Mouse (Mus musculus): ENCODE measurements around the gene Vmn1r26. TPM values are rescaled to one million over a fixed set of nuclear protein-coding genes. Genes with fewer than 3 reads are reported as not detected.
"Not testable (repeated sequence)": the region's sequence is repeated elsewhere in the genome, so short reads cannot be mapped to it uniquely, and the experiment has no call there.

The Vmn1r26 gene
- not detected in 2 replicates for polyA plus RNA-seq (2015; fragmentation: Nextera tagmentation; extraction: Ambion mirVana)

DNA sequence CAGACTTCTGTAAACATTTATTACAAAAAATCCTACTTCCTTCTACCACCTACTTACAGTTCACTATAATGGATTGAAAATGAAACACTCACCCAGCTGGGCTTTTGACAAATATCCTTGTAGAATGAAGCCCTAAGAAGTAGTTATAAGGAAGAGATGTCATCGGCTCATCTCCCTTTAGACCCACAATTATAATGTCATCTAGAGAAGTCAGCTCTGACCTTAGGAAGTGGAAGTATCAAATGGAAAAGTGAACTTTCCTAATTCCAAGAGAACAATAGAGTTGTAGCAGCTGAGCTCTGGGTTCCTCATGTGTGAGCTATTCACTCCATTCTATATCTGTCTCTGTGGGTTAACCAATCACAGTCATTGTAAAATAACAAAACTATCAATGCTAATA is at the start of gene Vmn1r26:
Gene Vmn1r26, minus strand, starts transcription at position 101 of the 400 bp plus-strand sequence.
- 92% methylated on average over 1 of the region's 1 CpGs for WGBS
- H3K4me2 ChIP-seq (ENCODE audit: low read depth, low read length): no peak within 1 kb of the TSS

DNA sequence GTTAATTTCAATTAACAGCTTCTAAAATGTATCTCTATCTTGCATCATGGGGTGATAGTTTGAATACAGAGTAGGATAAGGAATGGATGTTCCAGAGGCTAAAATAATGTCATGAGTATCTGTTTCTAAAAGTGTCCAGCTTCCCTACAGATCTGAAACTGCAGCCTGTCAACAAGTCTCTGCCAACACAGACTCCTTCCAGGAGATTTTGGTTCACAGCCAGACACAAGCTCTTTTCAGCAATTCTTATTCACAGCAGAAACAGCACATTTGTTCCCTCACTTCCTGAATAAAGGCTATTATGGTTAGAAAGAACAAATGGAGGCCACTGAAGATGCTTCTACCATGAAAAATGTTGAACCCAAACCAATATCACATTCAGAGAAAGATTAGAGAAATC is 29.1 kb upstream of the Vmn1r26 start:
- H3K9ac ChIP-seq (ENCODE audit: low read length): no peak overlapping the region
- no peaks in the 10 kb centered on the region for H3K9me3 ChIP-seq (replicated peaks; ENCODE audit: control insufficient read depth, low read length)
- no peak overlapping the region for H3K4me2 ChIP-seq (ENCODE audit: low read depth, low read length)
- no peak for ATAC-seq (ENCODE audit: insufficient read depth, low FRiP score)
- H3K27me3 ChIP-seq (ENCODE audit: control insufficient read depth, insufficient read depth, low read length): no peaks in the 10 kb centered on the region
- H3K4me1 ChIP-seq (ENCODE audit: control insufficient read depth, insufficient read depth, low read length): no peaks in the 10 kb centered on the region
- H3K27ac ChIP-seq (ENCODE audit: low read length): no peak overlapping the region
- H3K36me3 ChIP-seq (ENCODE audit: control insufficient read depth, insufficient read depth, low read length): no peaks in the 10 kb centered on the region
- H3K4me3 ChIP-seq (replicated peaks; ENCODE audit: low read length): no peak overlapping the region

More for the DNA sequence above, at the start of gene Vmn1r26:
- ATAC-seq (ENCODE audit: insufficient read depth, low FRiP score): no peak
- no peak within 1 kb of the TSS for H3K27ac ChIP-seq (ENCODE audit: low read length)
- H3K27me3 ChIP-seq (ENCODE audit: control insufficient read depth, insufficient read depth, low read length): no peaks in the 10 kb centered on the region
- H3K36me3 ChIP-seq (ENCODE audit: control insufficient read depth, insufficient read depth, low read length): no peaks in the 10 kb centered on the region
- H3K4me3 ChIP-seq (replicated peaks; ENCODE audit: low read length): no peak within 1 kb of the TSS
- H3K9ac ChIP-seq (ENCODE audit: low read length): no peak within 1 kb of the TSS
- no peaks in the 10 kb centered on the region for H3K4me1 ChIP-seq (ENCODE audit: control insufficient read depth, insufficient read depth, low read length)
- H3K9me3 ChIP-seq (replicated peaks; ENCODE audit: control insufficient read depth, low read length): no peaks in the 10 kb centered on the region

DNA sequence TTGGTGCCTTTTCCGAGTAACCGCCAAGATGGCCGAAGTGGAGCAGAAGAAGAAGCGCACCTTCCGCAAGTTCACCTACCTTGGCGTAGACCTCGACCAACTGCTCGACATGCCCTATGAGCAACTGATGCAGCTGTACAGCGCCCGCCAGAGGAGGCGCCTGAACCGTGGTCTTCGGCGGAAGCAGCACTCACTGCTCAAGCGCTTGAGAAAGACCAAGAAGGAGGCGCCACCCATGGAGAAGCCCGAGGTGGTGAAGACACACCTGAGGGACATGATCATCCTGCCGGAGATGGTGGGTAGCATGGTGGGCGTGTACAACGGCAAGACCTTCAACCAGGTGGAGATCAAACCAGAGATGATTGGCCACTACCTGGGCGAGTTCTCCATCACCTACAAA is 2.5 kb upstream of the Vmn1r26 start:
- H3K36me3 ChIP-seq (ENCODE audit: control insufficient read depth, insufficient read depth, low read length); H3K4me2 ChIP-seq (ENCODE audit: low read depth, low read length); H3K27me3 ChIP-seq (ENCODE audit: control insufficient read depth, insufficient read depth, low read length); H3K4me1 ChIP-seq (ENCODE audit: control insufficient read depth, insufficient read depth, low read length); H3K27ac ChIP-seq (ENCODE audit: low read length); H3K9ac ChIP-seq (ENCODE audit: low read length); H3K9me3 ChIP-seq (replicated peaks; ENCODE audit: control insufficient read depth, low read length); H3K4me3 ChIP-seq (replicated peaks; ENCODE audit: low read length); ATAC-seq (ENCODE audit: insufficient read depth, low FRiP score): not testable (repeated sequence)
- WGBS: 93% methylated on average over 21 of the region's 21 CpGs

DNA sequence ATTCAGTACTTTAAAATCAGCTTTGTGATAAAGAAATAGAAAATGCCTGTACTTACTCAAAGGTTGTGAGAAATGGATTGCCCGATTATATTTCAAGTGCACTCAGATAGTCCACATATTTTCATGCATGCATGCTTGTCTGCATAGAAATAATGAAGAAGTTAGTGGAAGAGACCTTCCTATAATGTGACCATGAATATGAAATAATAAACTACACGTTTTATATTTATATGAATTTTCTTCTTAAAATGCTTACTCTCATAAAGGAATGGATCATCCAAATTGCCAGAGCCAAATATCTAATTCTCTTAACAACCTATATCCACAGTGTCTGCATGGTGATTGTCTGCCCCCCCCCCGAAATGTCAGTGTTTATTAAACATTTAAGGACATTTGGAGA is 34.2 kb downstream of the Vmn1r26 start, which contains the start of gene Vmn1r25:
Gene Vmn1r25, minus strand, starts transcription at position 101 of the 400 bp plus-strand sequence.
- Histone ChIP-seq H3K4me2 (ENCODE audit: low read depth, low read length) (no peak within 1 kb of the TSS), H3K9me3 (replicated peaks; ENCODE audit: control insufficient read depth, low read length) (no peaks in the 10 kb centered on the region), H3K4me1 (ENCODE audit: control insufficient read depth, insufficient read depth, low read length) (no peaks in the 10 kb centered on the region), H3K27ac (ENCODE audit: low read length) (no peak within 1 kb of the TSS), H3K36me3 (ENCODE audit: control insufficient read depth, insufficient read depth, low read length) (no peaks in the 10 kb centered on the region), H3K9ac (ENCODE audit: low read length) (no peak within 1 kb of the TSS), H3K27me3 (ENCODE audit: control insufficient read depth, insufficient read depth, low read length) (no peaks in the 10 kb centered on the region), H3K4me3 (replicated peaks; ENCODE audit: low read length) (no peak within 1 kb of the TSS)
- 61% methylated on average over 3 of the region's 3 CpGs for WGBS
- no peak for ATAC-seq (ENCODE audit: insufficient read depth, low FRiP score)

DNA sequence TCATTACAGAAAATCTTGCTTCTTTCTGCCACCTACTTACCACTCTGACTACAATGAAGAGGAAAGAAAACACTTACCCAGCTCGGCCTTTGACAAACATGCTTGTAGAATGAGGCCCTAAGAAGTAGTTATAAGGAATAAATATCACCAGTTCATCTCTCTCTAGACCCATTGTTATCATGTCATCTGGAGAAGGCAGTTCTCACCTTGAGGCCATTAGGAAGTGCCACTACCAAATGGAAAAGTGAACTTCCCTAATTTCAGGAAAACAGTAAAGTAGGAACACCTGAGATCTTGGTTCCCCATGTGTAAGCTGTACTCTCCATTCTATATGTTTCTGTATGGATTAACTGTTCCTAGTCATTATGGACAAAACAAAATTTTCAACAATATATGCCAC is 53.6 kb downstream of the Vmn1r26 start, which contains the start of gene Vmn1r24:
Gene Vmn1r24, minus strand, starts transcription at position 101 of the 400 bp plus-strand sequence.
- not testable (repeated sequence) for H3K36me3 ChIP-seq (ENCODE audit: control insufficient read depth, insufficient read depth, low read length); H3K4me1 ChIP-seq (ENCODE audit: control insufficient read depth, insufficient read depth, low read length); H3K27ac ChIP-seq (ENCODE audit: low read length); H3K9ac ChIP-seq (ENCODE audit: low read length); H3K4me3 ChIP-seq (replicated peaks; ENCODE audit: low read length); H3K9me3 ChIP-seq (replicated peaks; ENCODE audit: control insufficient read depth, low read length); H3K4me2 ChIP-seq (ENCODE audit: low read depth, low read length); H3K27me3 ChIP-seq (ENCODE audit: control insufficient read depth, insufficient read depth, low read length); ATAC-seq (ENCODE audit: insufficient read depth, low FRiP score)
- WGBS: 58% methylated on average over 1 of the region's 1 CpGs

Other genes with a start within 250 kb of the Vmn1r26 start
- gene Vopp1, start 190.0 kb downstream of the Vmn1r26 start, polyA plus RNA-seq (2015; fragmentation: Nextera tagmentation; extraction: Ambion mirVana): 48.6 and 55.1 TPM in 2 replicates
- gene Vmn1r21, start 164.8 kb downstream of the Vmn1r26 start, polyA plus RNA-seq (2015; fragmentation: Nextera tagmentation; extraction: Ambion mirVana): 0.13 TPM in 1 of 2 replicates, not detected in the other
- gene Vmn1r22, start 107.1 kb downstream of the Vmn1r26 start, polyA plus RNA-seq (2015; fragmentation: Nextera tagmentation; extraction: Ambion mirVana): not detected in 2 replicates
- not detected in 2 replicates for gene Vmn1r23, start 88.3 kb downstream of the Vmn1r26 start, polyA plus RNA-seq (2015; fragmentation: Nextera tagmentation; extraction: Ambion mirVana)
- not detected in 2 replicates for gene Vmn1r24, start 53.7 kb downstream of the Vmn1r26 start, polyA plus RNA-seq (2015; fragmentation: Nextera tagmentation; extraction: Ambion mirVana)
- gene Vmn1r25, start 34.3 kb downstream of the Vmn1r26 start, polyA plus RNA-seq (2015; fragmentation: Nextera tagmentation; extraction: Ambion mirVana): not detected in 2 replicates
- gene Vmn1r27, start 203.7 kb upstream of the Vmn1r26 start, polyA plus RNA-seq (2015; fragmentation: Nextera tagmentation; extraction: Ambion mirVana): not detected in 2 replicates
- not detected in 2 replicates for gene Vmn1r28, start 246.9 kb upstream of the Vmn1r26 start, polyA plus RNA-seq (2015; fragmentation: Nextera tagmentation; extraction: Ambion mirVana)